Mouse (Mus musculus) skeletal muscle tissue, adult 2 months (tissue): ENCODE data around the gene Tas1r2.

Experiments
- DNase-seq: peaks from one replicate; pipeline ENCODE4 v3.0.0-alpha.2; 2012; ENCODE audit warnings: low read depth, low spot score

Gene Tas1r2

DNA sequence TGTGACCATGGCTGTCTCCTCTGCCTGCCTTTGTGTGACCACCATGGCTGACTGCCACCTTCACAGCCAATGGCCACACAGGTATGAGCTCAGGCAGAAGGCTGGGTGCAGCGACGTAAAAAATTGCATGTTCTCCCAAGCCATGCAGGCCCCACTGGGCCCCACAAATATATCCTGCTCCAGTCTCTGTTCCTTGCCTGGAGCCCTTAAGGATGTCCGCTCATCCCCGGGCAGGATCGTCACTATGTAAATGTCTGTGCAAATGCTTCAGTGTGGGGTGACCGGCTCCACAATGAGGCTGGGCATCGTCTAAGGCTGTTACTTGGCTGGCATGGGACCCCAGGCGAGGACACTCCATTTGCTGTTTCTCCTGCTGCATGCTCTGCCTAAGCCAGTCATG lies at the start of gene Tas1r2:
TSS of gene Tas1r2 (plus strand) at position 301 of the 400 bp plus-strand sequence.
- DNase-seq, result no peak

- DNase-seq, result no peak
Measured at GRCm38 (mm10) chr4:139605216-139605615, 48.1 kb upstream of the Tas1r2 start.

DNA sequence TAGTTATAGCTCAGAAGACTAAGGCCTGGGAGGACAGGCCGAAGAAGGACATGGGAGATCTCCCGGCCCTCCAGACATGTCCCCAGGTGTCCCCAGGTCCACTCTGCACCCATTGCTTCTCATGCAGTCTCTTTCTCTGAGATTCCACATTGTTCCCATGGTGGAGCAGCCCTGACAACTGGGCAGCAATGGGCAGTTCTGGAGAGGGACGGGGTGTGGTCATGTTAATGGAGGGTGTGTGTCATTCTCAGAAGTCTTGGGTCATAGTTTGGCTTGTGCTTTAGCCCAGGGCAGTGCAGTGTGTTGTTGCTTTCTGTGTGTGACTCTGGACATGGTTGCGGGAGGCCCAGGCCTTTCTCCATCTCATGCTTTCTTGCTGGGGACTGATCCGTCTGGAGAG lies 46.6 kb upstream of the Tas1r2 start:
- peak; percentile 39 for DNase-seq

- DNase-seq, result no peak
Measured at GRCm38 (mm10) chr4:139608975-139609374, 44.4 kb upstream of the Tas1r2 start.

DNA sequence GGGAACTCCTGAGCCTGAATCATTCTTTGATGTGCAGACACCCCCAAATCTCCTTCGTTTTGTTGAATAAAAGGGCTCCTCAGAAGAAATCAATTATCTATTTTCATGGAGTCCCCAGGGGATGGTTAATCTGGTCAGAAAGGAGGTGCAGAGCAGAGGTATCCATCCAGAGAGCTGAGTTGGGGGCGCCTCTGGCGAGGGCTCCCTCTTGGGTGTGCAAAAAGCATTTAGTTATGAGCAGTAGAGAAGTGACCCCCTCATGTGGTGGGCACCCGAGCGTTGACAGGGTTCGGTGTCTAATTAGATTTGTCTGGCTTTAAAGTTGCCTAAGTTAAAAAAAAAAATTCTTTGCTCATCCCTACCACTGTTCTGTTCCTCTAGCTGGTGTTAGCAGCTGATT lies 42.4 kb upstream of the Tas1r2 start:
- DNase-seq, result no peak

DNA sequence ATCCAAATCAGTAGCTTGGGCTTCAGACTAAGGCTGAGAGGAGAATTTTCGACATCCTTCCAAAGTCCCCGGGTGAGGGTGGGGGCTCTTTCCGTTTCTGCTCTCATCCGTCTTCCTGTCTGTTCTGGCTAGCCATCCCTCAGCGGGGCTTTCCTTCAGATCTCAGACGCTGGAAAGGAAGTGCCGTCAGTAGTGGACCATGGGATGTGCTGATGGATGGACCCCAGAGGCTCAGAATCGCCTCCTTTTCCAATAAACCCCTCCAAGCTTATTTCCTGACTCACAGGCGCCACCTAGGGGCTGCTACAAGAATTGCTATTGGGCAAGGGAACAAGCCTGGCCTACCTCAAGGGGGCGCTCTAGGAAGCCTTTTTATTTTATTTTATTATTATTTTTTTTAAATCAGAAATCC lies 41.8 kb upstream of the Tas1r2 start:
- peak; percentile 85 for DNase-seq

DNA sequence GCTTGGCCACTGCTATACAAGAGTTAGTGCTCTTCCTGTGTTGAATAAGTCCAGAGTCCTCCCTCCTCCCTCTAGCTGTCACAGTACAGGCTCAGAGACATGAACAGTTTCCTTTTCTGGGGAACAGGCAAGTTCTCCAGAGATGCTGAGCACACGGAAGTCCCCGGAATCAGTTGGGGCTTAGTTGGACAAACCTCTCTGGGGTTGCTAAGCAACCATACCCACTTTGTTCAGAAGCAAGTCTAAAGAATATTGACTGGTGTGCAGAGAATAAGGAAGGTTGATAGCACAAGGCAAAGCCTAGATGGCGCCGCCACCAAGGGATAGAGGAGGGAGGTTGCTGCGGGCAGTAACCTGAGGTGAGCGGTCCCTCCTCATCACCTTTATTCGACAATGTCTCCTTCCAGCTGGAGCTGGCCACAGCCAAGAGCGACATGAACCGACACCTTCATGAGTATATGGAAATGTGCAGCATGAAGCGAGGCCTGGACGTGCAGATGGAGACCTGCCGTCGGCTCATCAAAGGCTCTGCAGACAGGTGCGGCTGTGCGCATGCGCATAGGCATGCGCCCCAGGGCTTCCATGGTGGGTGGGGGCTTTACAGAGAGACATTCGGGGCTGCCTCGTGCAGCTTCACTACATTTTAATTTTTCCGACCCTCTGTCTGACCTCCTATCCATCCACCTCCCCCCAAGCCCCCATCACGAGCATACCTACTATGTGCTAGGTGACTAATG lies 38.6 kb upstream of the Tas1r2 start:
- no peak for DNase-seq

DNA sequence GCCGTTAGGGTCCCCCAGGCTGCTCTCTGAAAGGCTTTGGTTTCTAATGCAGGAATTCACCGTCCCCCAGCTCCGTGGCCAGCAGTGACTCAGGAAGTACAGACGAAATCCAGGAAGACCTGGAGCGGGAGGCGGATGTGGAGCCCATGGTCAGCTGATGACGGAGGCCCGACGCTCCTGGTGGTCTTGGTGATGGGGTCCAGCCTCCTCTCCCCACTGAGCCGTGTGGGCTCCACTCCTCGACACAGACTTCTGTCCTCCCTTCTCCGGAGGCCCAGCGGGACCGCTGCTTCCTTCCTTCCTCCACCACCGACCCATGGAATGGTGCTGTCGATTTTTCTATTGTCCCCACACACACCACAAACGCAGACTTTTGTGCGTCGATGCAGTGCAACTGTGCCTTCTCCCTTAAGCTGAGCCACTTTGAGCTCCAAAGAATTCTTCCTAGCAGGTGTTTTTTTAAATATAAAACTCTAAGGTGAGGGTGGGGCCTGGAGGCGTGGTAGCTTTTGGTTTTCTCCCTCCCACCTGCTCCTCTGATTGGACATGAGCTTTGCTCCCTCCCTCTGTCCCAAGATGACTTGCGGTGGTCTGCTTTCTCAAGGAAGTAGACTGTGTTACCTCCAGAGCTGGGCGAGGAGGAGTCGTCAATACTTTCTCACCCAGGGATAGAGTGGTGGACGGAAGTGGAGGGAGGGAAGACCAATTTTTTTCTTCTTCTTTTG lies 36.9 kb upstream of the Tas1r2 start:
- DNase-seq, result peak; percentile 54

DNA sequence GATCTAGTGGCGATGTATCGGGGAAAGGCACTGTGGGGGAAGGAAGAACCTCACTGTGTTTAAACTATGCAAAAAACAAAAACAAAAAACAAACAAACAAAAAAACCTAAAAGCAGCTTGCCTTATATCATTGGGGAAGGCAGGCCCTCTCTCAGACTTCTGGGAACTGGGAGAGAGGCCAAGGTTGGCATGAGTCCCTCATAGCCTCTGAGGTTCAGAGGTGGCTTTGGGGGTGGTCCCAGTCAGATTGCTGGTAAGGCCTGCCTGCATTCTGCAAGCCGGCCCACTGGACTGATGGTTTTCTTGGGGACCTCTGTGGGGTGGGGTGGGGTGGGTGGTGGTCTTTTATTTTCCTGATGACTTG lies 36.4 kb upstream of the Tas1r2 start:
- DNase-seq, result no peak

DNA sequence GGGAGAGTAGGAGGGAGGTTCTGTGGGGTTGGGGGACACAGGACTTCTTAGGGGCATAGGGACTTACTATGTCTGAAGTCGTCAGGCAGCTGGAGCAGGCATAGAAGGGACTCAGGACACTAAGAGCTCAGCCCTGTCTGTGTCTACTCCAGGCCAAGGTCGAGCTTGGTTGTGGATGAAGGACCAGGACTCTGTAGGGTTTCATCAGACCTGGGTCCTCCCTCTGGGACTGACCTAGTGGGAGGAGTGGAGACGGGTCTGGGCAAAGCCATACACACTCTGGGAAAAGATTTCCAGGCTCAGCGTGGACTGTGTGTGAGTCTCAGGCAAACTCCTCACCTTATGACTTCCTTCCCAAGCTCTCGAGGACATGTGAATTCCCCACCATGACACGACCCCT lies 33.6 kb upstream of the Tas1r2 start:
- no peak for DNase-seq

DNA sequence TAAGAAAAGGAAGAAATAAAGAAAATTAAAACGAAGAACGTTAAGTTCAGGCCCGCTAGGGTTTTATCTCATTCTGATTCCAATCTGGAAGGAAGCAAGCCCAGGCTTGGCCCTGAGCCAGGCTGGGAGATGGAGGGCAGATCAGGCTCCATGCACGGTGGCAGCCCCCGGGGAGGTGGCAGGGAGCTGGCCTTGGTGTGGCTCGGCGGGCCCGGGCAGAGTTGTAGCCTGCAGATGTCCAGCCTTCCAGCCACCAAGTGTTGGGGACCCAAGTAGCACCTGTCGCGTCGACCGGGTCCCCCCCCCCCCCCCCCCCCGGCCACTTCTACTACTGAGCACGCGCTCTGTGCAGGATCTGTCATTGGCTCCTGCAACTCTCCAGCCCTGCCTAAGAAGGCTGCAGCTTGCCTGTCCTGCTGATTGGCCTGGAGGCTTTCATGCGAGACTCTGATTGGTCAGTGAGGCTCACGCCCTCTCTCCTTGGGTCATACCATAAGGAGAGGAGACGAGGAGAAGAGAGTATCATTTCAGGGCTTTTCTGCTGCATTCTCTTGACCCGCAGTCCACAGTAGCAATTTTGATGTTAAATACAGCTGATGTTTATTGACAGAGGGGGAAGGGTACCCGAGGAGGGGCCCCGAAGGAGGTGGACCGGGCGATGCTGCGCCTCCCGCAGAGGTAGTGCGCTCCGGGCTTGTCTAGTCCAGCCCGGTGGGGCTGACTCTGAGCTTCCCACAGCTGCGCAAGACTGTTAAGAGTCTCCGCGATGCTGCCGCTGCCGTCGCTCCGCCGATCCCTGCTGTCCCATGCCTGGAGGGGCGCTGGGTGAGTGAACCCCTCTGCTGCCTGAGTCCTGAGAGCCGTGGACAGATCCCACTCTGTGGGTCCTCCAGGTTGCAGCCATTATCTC lies 30.7 kb upstream of the Tas1r2 start, which contains the start of gene Aldh4a1:
TSS of gene Aldh4a1 (plus strand) at position 494 of the 910 bp plus-strand sequence.
- DNase-seq, result peak; percentile 98

- no peak for DNase-seq
Measured at GRCm38 (mm10) chr4:139623434-139624115, 29.8 kb upstream of the Tas1r2 start.

GRCm38 (mm10) chr4:139624116-139624489 lies 29.2 kb upstream of the Tas1r2 start:
- DNase-seq, result no peak

- DNase-seq, result no peak
Measured at GRCm38 (mm10) chr4:139624706-139625105, 28.6 kb upstream of the Tas1r2 start.

DNA sequence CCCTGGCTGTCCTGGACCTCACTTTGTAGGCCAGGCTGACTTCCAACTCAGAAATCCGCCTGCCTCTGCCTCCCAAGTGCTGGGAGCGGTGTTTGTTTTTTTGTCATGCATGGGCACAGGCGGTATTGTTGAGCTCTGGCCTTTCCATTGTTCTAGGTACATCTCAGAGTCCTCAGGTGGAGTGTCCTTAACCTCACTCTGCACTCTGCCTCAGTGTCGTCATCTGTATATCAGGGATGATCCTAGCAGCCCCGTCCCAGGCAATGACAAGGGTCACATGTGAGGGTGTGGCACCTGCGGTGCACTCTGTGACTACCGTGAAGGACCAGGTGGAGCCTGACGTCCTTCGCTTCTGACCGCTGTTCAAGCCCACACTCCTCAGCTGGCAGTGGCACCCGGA lies 26.0 kb upstream of the Tas1r2 start:
- DNase-seq, result no peak

DNA sequence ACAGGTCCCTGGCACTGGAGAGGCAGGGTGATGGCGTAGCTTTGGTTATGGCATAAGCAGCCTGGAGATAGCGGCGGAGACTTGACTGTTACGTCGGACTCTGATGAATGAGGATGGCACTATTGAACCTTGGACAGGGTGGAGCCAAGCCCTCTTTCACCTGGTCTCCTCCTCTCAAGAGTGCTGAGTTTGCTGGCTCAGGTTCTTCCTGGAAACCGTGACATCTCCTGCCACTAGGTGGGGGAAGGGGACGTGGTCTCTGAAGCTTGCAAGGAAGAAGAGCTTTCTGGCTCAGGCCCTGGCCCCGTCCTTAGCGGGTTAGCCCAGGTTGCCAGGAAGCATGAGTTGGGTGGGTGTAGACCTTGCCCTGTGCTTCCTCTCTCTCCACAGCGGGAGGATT lies 23.2 kb upstream of the Tas1r2 start:
- DNase-seq, result no peak

- no peak for DNase-seq
Measured at GRCm38 (mm10) chr4:139631141-139631540, 22.2 kb upstream of the Tas1r2 start.

GRCm38 (mm10) chr4:139631569-139632253 lies 21.6 kb upstream of the Tas1r2 start:
- DNase-seq, result no peak

DNA sequence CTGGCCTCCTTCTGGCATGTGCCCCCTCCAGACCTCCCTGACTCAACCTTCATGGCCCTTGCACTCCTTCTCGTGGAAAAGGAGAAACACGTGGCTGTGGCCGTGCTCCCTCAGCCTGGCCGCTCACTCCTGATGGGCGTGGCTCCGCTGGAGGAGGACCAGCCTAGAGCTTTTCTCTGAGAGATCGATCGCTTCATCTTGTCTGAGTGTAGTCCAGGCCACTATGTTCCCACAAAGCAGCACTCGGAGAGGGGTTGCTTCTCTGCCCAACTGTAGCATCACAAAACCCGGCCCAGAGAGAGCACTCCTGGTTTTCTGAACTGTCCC lies 21.1 kb upstream of the Tas1r2 start:
- no peak for DNase-seq

GRCm38 (mm10) chr4:139636373-139636772 lies 17.0 kb upstream of the Tas1r2 start:
- DNase-seq, result peak; percentile 27

DNA sequence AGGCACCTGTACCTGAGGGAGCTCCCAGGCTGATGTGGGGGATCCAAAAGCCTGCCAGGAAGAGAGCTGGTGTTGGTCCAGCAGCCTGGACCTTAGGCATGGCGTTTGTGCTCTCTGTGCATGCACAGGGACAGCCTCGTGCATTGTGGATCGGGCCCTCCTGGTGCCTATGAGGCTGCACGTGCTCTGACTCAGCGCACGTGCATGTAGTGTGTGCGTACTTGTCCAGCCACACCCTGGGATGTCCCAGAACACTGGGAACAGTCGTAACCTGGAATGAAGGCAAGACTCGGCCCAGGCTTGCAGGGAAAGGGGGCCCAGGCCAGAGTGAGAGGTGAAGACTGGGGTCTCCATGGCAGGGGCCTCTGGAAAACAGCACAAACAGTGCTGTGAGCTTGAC lies 15.5 kb upstream of the Tas1r2 start:
- DNase-seq, result no peak
